Mouse (Mus musculus) 3T3-L1 (cell line): ENCODE data around the gene Clstn2.

Source experiments
- DNase-seq: peaks from one replicate; pipeline ENCODE4 v3.0.0-alpha.2; 2015; ENCODE audit warnings: low read depth, low spot score

Clstn2 gene

DNA sequence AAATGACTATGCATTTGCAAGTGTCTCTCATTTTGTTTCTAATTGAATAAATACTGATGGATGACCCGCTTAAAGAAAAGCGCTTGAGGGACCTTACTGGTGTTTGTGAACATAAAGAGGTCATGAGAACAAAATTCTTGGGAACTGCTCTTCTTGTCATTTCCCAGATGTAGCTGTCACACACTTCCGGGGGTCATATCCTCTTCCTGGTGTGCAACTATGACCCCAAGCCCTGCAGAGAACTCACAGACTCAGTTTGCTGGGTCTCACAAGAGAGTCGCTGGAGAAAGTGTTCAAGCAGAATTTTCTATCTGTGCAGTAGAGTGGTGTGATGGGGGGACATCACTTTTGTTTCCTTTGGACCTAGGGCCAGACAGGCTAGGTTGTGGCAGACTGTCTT, 442.3 kb downstream of the Clstn2 start:
- DNase-seq = no peak

DNA sequence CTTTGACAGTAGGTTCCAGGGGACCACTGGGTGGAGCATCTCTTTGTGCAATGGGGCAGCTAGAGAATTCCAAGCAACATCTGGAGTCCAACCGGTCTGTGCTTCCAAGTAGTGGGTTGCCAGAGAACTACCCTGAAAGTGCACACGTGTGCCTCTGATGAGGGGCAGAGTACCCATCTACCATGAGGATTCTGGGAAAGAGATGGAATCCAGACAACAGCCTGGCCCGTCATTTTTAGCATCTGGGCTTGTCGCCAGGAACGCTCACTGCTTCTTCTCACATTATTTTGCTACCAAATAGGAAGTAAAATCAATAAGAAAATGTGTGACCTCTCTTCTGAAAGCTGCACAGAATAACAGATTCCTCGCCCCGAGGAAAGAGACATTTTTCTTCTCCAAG, 462.1 kb downstream of the Clstn2 start:
- no peak for DNase-seq

DNA sequence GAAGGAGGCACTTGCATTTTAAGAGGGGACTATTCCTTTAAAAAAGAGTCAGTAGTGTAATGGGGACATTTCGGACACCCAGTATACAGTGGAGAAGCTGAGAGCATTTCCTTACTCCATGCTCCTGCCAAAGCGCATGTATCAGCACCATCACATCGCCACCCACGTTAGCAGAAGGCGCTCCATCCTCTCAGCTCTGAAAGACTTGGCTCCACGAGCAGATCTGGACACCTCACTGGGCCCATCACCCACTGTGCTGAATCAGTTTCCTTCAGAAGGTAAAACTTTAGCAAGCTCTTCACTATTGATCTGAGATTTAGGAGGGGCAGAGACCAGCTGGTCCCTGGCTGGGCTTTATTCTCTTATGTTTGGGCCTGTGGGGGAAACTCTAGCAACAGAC, 469.9 kb downstream of the Clstn2 start:
- DNase-seq = no peak

DNA sequence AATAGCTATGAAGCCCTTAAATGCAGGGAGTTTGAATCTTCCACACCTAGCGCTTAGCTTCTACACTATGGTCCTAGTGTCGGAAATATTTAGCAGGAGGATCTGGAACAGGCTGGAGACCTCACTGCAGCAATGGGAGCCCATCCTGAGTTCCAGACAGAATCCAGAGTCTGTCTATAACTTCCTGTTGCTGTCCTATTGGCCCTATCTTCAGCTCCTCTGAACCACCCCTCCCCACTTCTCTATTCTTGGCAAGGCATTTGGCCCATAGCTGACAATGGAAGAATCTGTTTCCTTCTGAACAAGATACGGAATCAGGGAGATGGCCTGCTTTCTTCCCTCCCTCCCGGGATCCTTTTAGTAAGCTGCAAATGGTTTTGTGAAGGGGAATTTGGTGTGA, 488.6 kb downstream of the Clstn2 start:
- no peak for DNase-seq

DNA sequence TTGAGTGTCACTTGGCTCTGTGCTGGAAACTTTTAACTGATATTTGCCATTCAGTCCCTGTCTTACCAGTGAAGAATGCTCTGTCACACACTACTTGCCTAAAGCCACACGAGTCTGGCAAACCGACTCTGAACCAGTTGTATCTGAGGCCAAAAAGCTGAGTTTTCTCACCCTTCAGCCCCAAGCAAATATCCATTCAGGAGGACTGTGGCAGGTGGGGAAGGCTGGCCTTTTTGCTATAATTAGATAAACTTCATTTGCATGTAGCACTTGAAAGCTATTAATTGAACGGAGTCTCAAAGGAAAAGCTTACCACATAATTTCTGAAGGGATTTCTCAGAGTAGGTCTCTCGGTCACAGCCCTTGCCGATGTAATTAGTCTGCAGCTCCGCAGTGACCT, 491.6 kb downstream of the Clstn2 start:
- DNase-seq = no peak

DNA sequence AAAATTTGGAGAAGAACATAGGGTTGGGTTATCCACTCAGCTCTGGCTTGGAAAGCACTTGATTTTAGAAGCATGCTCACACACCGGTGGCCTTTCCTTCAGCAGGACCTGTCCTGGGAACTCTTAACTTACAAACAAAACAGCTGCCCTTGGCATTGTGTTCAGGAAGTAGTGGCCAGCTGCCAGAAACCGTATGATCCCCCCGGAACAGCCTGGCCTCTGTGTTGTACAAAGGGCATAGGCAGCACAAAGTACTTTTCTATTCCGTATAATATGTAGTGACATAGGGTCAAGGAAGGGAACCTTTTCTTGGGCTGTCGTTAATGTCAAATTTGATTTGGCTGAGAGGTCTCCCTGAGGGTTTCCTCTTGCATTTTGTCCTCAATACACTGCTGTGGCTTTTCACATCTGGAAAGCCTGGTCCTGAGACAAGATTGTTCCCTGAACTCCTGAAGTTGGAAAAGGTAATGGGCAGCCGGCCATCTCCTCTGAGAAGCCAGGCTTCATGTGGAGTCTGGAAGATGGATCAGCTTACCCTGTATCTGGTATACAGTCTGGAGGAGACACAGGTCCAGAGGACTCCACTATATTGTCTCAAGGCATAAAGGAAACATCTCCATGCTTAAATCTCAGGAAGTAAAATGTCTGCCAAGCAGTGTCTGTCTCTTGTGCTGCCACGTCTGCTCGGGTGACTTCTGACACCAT, 494.8 kb downstream of the Clstn2 start:
- no peak for DNase-seq

DNA sequence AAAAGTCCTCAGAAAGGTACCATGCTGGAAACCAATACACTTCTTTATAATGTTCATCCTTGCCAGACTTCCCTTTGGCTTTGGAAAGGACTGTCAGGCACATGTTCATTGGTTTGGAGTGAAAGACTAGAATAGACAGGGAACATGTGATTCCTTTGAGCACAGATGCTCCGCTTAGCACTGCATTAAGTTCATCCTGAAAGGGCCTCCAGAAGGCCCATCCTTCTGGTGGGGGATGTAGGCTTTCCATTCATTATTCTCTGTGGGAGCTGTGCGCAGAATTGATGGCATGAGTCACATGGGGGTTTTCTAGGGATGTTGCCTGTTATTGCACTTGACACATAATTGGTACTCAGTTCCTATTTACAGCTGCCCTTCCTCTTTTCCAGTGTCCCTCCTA, 498.8 kb downstream of the Clstn2 start:
- DNase-seq = no peak

DNA sequence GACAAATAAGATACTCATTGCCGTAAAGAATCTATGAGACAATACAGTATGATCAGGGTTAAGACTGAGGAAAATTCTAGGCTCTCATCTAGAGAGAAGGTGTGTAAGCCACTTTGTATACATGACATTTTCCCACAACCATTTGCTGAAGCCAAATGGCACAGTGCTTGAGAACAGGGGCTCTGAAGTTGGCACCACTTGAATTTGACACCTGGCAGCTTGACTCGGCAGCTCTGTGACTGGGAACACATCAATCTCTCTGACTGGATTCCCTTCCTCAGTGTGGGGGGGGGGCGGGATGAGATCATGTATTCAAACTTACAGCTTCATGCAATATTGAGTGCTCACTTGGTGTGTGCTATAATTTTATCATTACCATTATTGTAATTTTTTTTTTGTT, 499.7 kb downstream of the Clstn2 start:
- DNase-seq = no peak

DNA sequence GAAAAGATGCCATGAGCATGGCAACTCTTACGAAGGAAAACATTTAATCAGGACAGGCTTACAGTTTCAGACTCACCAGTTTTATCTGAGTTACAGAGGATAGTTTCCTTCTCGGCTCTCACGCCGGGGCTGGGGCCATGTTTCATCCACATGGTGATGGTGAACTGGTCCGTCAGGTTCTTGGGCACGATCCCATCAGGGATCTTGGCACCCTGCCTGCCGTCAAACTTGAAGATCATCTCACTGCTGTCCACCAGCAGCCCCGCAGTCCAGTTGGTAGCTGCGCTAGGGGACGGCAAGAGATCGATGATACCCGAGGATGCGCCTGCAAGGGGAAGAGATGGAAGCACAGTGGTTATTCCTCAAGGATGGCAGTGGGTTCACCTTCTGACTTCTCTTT, 500.4 kb downstream of the Clstn2 start:
- DNase-seq = no peak

DNA sequence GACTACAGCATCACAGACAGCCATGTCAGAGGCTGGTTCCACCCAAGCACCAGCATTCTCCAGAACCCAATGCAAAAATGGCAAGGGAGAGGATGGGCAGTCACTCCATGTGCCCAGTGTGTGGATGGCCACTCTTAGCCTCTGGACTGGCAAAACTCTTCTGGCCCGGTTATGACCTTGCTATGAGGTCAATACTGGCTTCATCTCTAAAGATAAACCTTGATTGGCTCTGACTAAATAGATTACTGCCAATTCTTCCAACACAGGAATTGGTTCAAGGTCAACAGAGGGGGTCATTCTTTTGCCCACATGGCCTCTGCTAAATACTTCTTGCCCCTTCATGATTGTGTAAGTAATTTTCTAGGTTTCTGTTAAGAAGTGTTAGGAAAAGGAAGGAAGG, 505.1 kb downstream of the Clstn2 start:
- no peak for DNase-seq

DNA sequence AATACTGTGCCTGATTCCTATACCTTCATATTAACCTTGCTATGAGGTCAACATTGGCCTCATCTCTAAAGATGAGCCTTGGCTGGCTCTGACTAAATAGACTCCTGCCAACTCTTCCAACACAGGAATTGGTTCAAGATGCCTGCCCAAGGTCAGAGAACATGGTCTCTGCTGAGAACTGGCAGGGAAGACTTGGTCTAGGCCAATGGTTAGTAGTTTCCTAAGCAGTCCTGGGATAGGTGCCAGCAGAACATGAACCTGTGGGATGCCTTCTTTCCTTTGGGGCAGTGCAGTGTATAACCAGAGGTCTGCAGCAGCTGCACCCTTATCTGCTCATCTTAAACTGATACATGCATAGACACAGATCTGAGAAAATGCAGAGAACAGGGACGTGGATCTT, 505.7 kb downstream of the Clstn2 start:
- no peak for DNase-seq

DNA sequence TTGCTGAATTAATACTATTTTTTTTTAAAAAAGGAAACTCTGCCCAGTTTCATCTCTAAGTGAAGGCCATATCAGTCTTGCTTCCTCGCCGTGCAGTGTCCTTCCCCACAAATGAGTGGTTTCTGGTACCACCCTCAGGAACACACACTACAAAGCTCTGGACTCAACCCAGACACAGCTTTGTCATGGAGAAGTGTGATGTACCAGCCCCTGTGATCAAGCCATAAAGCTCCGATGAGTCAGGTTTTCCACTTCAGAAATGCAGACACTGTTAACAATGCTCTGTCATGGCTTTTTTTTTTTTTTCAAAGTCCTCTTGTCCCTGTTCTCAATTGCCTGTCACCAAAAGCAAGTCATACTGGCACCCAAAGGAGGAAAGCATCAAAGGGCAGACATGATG, 507.4 kb downstream of the Clstn2 start:
- DNase-seq = no peak

DNA sequence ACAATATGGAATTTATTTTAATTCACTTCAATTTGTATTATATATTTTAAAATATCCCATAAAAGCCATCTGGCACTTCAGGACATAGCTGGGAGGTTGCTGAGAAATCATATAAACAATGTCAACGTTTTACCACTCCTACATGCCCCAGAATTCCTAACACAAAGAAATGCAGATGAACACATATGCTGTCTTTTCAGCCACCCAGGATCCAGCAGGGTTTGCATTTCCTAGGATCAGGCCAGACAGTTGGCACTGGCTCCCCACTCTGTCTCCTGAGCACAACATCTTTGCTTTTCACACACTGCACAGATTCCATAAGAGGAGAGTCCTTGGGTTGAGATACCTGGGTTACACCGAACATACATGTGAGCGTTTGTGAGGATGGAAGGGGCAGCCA, 508.1 kb downstream of the Clstn2 start:
- no peak for DNase-seq

DNA sequence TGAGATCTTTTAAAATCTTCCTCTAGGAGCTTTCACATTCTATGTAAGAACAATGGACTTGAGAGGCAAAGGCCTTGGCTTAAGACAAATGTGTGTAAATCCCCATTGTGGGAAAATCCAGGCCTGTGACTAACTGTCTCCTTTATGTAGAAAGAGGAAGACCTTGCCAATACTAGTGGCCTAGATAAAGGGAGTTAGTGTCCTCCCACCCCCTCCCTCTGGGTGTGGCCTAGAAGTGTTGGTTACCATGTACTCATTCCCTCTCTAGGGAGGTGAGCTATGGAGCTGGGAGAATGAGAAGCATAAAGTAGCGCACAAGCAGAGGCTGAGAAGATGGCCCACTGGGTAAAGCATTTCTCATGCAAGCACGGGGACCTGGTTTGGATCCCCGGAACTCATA, 512.2 kb downstream of the Clstn2 start:
- no peak for DNase-seq

DNA sequence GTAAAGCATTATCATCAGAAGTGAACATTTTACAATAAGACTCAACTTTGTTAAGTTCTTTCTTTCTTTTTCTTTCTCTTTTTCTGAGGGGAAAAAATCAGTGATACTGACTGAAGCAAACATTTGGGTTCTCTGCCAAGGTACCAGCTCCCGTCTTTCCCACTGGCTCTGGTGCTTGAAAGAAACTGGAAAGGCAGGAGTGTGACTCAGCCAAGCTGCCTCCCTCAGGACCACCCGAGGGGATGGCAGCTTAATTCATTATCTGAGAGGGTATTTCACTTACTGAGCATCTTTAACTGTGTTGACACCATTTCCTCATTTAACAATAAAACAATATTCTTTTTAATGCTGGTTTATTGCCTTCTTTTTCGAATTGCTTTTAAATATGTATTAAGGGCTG, 516.0 kb downstream of the Clstn2 start:
- no peak for DNase-seq

DNA sequence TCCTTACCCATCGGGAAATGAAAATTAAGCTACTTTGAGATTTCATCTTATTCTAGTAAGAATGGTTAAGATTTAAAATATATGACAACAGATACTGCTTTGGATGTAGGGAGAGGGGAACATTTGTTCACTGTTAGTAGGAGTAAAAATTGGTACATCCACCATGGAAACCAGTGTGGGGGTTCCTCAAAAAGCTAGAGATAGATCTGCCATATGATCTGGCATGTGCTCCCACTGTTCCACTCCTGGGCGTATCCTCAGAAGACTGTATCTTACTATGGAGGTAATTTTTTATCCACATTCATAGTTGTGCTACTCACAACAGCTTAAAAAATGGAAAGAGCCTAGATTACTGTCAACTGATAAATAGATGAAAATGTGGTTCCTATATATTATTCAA, 518.3 kb downstream of the Clstn2 start:
- no peak for DNase-seq

DNA sequence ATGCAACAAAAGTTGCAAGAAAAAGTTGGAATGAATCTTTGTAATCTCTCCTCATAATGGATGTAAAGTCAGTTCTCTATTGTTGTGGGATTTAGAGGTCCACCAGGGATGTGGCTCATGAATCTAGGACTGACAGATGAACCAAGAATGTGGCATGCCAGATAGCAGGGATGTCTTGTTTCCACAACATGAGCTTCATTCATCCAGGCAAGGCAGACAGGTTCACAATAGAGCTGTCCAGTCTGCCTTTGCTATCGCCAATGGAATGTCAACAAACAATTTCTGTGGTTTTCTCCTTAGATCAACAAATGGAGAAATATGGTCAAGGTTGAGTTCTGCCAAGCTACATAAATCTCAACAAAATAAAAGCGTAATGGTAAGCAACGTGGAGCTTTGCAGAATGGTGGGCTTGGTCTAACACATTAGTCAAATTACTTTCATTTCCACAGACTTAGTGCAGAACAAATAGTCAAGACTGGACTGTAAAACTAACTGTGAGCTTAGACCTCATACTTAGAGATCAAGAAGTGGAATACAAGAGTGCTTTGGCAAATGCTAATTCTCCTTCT, 520.6 kb downstream of the Clstn2 start:
- DNase-seq = no peak

DNA sequence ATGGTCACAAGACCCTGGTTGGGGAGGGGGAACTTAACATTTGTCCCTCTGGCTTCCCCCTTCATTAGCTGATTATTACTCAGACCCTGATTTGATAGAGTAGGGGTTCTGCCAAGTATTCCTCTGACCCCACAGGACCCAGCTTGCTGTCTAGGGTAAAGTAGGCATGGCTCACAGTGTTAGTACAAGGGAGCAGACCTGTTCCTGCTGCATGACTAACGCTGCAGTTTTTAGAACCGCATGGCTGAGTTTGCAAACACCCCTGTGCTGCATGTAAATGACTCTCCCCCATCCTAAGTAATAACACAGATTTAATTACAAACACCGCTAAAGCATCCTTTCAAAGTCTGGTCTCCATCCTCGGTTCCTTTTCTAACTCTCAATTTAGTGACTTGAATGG, 531.6 kb downstream of the Clstn2 start:
- DNase-seq = no peak

DNA sequence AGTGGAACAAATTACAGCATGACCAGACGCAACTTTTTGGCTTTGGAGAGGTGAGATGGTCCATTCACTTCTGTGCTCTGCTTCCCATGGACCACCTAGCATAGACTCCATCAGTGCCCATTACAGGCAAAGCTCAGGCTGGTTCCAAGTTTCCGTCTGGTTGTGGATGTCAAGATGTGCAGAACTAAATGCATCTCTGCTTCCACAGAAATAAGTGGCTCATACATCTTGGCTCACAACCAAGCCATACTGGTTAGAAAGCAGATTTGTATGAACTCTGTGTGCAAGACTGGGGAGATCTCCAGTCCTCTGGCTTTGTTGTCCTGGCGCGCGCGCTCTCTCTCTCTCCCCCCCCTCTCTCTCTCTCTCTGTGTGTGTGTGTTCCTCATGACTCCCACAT, 537.9 kb downstream of the Clstn2 start:
- DNase-seq = no peak

DNA sequence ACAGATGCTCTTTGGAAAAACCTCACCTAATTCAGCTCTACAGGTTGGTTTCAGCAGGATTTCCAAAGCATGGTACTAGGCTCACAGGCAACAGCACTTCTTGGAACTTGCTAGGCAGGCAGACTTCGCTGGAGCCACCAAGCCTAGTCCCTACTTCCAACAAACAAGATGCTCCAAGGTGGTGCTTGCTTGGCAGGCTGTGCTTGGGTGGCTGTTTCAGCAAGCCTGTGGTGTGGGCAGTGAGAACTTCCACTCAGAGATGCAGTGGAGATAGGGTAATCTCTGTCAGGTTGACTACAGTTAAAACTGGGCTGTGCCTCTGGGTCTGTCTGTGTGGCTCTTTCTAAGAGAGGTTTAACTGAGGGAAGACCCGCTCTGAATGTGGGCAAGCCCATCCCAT, 541.4 kb downstream of the Clstn2 start:
- no peak for DNase-seq

DNA sequence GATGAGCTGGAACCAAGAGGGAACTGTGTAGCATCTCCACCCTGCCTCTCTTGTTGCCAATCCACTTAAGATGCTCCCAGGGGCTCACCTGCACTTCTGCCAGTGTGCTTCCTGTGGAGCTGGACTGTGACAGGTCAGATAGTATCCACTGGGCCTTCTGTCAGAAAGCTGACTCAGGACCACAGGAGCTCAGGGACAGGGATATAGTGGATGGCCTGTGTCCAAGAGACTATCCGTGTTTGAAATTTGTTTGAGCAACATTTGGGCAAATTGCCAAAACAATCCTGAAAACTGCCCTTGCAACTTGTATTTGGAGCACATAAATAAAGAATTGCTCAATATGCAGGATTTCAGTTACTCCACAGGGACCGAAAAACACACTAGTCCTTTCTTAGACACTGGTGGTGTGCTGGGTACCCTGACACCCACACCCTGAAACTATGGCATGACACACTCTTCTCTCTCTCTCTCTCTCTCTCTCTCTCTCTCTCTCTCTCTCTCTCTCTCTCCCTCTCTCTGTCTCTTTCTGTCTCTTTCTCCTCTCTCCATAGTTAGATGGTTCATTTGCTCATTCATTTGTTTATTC, 542.3 kb downstream of the Clstn2 start:
- peak; percentile 1 for DNase-seq

DNA sequence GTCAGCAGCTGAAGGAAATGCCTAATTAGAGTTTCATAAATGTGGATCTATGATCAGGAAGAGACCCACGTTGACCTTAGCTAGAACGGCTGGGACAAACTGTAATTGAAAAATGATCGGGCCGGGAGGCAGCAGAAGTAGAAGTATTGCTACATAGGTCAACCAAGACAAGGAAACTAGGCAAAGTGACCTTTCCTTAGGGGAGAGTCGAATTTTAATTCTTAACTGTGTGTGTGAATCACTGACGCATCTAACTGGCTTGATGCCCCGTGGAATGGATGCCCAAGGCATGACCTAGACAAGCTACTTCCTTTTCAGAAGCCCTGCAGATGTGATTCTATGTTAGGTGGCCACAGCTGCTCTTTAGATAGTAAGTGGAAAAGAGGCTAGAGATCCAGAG, 546.2 kb downstream of the Clstn2 start:
- no peak for DNase-seq

DNA sequence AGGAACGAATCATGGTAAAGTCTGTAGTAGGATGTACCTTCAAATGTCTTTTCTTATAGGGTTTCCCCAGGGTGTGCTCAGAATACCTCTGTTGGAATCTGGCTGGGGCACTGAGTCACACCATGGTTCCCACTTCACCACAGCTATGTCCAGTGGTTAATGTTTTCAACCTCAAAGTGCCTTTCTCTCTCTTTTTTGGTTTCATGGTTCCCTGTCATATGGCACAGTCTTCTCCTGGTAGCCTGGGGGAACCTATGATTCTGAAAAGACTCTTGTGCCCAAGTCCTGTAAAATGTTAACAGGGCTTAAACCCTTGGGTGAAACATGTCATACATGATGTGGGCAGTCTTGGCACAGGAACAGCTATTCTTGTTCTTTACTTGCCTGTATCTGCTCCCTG, 551.8 kb downstream of the Clstn2 start:
- DNase-seq = no peak

DNA sequence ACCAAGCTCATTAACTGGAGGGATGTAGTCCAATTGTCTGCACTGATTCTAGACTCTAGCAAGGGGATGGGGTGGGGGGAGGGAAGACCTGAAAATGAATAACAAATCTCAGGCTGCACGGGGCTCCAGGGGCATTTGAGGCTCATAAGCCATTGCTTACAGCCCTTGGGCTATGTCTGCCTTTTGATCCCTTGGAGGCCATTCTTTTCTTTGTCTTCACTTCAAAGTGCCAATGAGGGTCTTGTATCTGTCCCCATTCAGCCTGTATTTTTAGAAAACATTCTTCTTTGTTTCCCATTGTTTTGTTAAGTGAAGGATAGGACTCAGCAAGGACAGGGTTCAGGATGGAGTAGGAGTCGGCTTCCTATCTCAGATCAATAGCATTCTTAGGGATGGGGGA, 556.0 kb downstream of the Clstn2 start:
- DNase-seq = no peak
